Mouse (Mus musculus) naive thymus-derived CD4-positive, alpha-beta T cell, adult 2 months (primary cell): ENCODE results near the gene Ubqln5.

Source experiments
- DNase-seq: peaks from one replicate; pipeline ENCODE4 v3.0.0-alpha.2; 2011; ENCODE audit warnings: low read depth

The Ubqln5 gene

GRCm38 (mm10) chr7:104129726-104130125 is at the start of gene Ubqln5:
Ubqln5 (minus strand) TSS chr7:104129826.
- no peak for DNase-seq

DNA sequence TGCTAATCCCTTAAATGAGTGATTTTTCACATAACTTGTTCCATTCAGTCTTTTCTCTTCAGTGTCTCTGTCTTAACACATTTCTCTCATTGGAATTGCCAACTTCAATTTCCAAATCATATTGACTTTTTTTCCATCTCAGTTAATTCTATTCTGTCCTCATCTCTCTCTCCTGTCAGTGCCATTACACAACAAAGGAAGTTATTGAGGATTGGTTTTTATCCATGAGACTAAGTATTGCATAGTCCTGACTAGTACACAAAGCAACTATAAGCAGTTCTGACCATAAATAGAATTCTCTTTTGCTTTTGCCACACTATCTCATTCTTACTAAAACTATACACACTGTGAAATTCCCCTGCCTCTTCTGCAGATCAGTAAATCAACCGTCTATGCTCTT is 49.4 kb upstream of the Ubqln5 start:
- no peak for DNase-seq

- DNase-seq = no peak
Measured at GRCm38 (mm10) chr7:104178422-104179054, 48.9 kb upstream of the Ubqln5 start.

- DNase-seq = no peak
Measured at GRCm38 (mm10) chr7:104175085-104175484, 45.5 kb upstream of the Ubqln5 start.

DNA sequence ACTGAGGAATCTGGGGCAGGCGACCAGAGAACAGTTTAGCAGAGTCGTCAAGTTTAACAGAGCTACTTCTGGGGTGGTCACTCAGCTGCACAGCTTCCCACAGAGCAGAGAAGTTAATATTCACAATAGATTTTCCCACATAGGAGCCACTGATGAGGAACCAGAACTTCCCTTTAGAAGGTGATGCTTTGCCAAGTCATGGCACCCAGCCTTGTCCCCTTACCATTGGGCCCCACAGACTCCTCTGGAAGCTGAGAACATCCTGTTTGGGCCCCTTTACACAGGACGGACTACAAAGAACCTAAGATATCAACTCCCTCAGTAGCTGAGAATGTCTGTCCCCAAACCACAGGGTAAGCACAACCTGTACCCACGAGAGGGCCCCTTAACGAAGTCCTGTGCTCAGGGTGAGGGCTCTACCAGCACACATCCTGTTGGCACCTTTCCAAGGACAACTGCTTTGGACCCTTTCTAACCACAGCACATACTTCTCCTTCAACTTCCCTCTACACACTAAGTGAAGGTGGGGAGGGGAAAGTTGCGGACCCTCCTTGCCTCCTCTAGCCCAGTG is 40.1 kb upstream of the Ubqln5 start:
- DNase-seq = peak; percentile 68

DNA sequence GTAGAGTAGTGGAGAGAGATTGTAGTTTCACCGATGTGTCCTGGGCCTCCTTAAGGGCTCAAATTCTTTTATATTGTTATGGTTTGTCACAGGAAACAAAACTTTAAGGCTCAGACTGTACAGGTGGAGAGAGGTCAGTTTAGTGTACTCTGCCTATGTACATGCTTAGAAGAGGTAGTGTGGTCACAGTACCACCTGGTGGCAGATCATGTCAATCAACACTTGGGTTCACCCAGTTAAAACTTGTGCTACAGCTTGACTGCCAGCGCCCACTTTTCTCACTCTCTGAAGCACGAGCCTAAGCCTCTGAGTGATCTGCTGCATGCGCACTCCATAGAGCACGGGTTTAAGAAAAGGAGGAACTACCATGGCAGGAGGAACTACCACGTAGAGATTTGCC is 37.5 kb upstream of the Ubqln5 start:
- DNase-seq = peak; percentile 23

DNA sequence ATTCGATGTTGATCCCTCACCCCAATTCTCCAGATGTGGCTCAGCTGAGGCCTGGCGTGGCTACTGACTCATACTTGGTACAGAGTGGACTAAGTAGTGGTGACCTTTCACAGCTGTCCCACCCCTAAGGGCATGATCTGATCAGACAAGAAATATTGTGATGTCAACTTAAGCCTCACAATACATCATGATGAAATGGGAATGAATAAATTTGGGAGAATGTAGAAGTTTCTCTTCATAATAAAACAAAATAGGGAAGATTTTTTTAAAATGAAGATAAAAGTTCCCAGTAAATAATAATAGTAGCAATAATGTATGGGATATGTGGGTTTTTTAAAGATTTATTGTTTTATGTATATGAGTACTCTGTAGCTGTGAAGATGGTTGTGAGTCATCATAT is 20.8 kb upstream of the Ubqln5 start, which contains the start of gene Ubqlnl:
Ubqlnl (minus strand) TSS at position 101 of the 400 bp plus-strand sequence.
- DNase-seq = no peak

GRCm38 (mm10) chr7:104143179-104143578 is 13.6 kb upstream of the Ubqln5 start, which contains the start of gene Ubqln3:
Ubqln3 (minus strand) TSS chr7:104143279.
- no peak for DNase-seq

GRCm38 (mm10) chr7:104137305-104137704 is 7.7 kb upstream of the Ubqln5 start, which contains the start of gene Olfr643:
Olfr643 (minus strand) TSS chr7:104137405.
- DNase-seq = no peak

DNA sequence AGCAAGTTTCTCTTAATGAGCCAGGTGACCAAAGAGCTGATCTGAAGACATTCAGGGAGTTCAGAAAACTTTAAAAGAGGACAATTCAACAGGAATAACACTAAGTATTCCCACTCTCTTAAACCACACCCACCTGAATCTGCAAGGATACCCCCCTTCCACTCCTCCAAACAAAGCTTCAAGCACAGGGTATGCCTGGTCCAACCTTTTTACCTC is 25.0 kb downstream of the Ubqln5 start, which contains the start of gene Olfr646:
Olfr646 (plus strand) TSS at position 117 of the 216 bp plus-strand sequence.
- DNase-seq = no peak

DNA sequence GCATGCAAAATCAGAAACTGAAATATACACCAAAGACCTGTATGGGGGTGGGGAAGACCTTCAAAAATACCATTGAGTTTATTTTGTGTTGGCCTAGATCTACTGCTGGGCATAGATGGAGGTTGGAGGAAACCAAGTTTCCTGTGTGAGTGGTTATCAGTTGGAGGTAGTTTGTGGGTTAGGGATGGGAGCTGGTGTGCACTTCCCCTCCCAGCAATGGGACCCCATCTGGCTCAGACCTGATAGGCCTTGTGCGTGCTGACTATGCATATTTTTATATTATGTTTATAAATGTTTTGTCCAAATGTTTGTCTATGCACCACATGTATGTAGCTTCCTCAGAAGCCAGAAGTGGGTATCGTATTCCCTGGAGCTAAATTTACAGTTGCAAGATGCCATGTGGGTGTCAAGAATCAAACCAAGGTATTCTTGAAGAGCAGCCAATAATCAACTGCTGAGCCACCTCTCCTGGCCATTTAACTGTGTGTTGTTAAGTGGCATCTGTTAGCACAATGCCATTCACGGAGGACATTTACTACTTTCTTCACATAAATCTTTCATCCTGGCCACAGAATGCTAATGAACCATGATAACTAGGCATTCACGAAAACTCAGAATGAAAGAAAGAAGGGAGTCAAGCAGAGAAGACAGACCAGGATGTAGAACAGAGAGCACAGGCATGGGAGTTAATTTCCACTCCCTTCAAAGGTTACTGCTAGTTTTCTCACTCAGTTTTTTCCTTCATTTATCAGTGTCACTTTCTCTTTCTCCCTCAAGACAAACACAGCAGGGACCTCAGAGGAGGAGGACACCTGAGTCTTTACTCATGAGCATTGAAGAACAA is 25.5 kb downstream of the Ubqln5 start:
- DNase-seq = no peak

DNA sequence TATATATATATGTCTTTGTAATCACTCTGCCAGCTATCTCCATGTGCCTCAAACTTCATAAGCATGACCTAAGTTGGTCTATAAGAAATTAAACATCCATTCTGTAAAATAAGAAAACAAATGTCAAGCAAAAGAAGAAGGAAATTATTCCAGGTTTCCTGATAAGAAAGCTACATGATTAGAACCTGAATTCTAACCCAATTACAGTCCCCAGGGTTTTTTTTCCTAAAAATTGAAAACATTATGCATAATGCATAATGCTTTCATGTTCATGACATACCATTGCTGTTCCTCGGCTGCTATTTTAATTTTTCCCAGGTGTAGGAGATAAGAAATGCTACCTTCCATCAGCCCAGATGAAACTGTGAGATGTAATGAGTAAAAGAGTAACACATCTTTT is 44.3 kb downstream of the Ubqln5 start, which contains the start of gene Olfr645:
Olfr645 (minus strand) TSS at position 101 of the 400 bp plus-strand sequence.
- DNase-seq = no peak
